Mouse (Mus musculus): ENCODE measurements around the gene Alx1. TPM values are rescaled to one million over a fixed set of nuclear protein-coding genes. Genes with fewer than 3 reads are reported as not detected.

Gene Alx1
- total RNA-seq (2015; ENCODE audit: low replicate concordance) = not detected in 2 replicates
- not detected in 2 replicates for total RNA-seq (2017; ENCODE audit: low replicate concordance)

GRCm38 (mm10) chr10:103029730-103030490, at the start of gene Alx1:
Gene Alx1, minus strand, starts transcription at chr10:103030215.
- no peak for ATAC-seq (replicated peaks; ENCODE audit: low FRiP score, poor library complexity, severe bottlenecking)

GRCm38 (mm10) chr10:103049593-103049992, 19.6 kb upstream of the Alx1 start:
- ATAC-seq (replicated peaks; ENCODE audit: low FRiP score, poor library complexity, severe bottlenecking) = no peak

DNA sequence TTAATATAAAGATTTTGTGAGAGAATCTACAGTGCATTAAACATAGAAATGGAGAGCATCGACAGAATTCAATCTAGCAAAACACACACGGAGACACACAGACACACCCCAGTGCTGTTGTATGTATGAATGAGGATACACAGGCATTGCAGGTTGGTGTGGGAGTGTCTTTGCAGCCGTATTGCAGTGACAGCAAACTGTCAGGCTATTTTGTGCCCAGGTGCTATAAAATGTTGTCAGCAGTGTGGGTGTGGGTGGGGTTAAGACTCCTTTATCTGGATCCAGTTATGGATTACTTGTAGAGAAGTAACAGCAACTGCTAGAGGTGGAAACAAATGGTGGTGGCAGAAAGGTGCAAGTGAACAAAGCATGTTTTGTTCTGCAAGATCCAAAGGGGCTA, 16.6 kb upstream of the Alx1 start:
- no peak for ATAC-seq (replicated peaks; ENCODE audit: low FRiP score, poor library complexity, severe bottlenecking)

DNA sequence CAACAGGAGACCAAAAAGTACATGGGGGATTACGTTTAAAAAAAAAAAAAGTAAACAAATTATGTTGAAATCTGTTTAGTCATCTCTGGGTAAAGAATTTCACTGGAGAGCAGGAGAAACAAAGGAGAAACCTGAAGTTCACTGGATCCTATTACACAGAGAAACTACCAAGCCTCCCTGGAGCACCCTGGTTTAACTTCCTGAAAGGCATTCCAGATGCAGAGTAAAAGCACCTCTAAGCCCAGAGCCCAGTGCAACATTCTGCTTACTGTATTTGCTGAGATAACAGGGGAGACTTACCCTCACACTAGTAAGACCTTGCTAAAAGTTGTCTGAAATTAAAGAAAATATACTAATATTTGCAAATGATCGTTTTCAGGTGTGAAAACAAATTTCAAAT, 15.0 kb upstream of the Alx1 start:
- no peak for ATAC-seq (replicated peaks; ENCODE audit: low FRiP score, poor library complexity, severe bottlenecking)

DNA sequence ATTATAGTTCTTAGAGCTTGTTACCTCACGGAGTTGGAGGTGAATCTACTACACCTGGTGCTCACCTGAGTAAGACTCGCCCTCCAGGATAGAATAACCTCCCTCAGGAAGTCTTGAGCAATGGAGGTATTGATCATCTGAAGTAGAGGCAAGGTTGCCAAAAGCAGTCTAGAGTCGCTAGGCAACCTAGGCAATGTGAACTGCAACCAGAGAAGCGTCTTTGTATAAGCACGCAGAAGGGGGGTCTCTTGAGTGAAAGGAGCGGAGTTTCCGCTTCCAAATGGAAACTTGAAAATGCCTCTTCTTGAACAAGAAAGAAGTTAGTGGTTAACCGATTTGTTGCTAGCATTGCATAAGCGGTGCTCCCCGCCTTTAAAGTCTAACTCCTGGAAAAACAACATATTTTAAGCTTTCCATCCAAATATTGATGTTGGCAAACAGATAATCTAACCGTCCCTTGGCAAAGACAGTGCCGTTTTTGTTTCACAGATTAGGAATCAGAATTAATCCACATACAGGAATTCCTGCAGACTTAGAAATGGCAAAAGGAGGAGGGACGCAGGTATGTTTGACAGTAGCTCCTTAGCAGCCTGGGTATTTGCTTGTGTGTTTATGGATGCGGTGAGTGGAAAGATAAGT, 5.1 kb upstream of the Alx1 start:
- ATAC-seq (replicated peaks; ENCODE audit: low FRiP score, poor library complexity, severe bottlenecking) = no peak

- no peak for ATAC-seq (replicated peaks; ENCODE audit: low FRiP score, poor library complexity, severe bottlenecking)
Measured at GRCm38 (mm10) chr10:103030931-103031330, 916 bp upstream of the Alx1 start.

DNA sequence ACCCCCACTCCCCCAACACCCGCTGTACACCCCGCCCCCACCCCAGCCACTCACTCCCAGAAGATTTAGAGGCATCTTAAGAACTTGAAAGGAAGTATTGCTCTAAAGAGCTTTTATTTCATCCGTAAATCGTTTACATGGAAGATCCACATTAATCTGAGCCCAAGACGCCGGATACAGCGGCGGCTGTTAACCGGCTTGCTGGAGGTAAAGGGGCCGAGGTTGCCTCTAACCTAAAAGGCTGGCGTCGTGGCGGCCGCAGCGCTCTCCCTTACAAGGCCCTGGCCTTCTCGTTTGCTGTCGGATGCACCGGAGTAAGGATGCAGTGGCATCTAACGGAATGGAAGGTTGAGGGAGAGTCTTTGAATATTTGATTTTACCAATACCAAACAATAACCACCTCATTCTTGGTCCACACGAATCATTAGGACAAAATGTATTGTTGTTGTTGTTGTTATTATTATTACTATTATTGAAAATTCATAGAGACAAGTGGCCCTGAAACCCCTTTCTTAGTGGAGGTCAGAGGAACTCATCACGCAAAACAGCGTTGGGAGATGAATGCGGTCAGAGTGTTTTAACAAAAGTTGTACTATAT, 784 bp downstream of the Alx1 start:
- ATAC-seq (replicated peaks; ENCODE audit: low FRiP score, poor library complexity, severe bottlenecking) = no peak

GRCm38 (mm10) chr10:103028253-103029131, 1.5 kb downstream of the Alx1 start:
- ATAC-seq (replicated peaks; ENCODE audit: low FRiP score, poor library complexity, severe bottlenecking) = 0 out of 2 replicates have a peak, but pooled peaks have one; percentile 34

- ATAC-seq (replicated peaks; ENCODE audit: low FRiP score, poor library complexity, severe bottlenecking) = no peak
Measured at GRCm38 (mm10) chr10:103027931-103028252, 2.1 kb downstream of the Alx1 start.

DNA sequence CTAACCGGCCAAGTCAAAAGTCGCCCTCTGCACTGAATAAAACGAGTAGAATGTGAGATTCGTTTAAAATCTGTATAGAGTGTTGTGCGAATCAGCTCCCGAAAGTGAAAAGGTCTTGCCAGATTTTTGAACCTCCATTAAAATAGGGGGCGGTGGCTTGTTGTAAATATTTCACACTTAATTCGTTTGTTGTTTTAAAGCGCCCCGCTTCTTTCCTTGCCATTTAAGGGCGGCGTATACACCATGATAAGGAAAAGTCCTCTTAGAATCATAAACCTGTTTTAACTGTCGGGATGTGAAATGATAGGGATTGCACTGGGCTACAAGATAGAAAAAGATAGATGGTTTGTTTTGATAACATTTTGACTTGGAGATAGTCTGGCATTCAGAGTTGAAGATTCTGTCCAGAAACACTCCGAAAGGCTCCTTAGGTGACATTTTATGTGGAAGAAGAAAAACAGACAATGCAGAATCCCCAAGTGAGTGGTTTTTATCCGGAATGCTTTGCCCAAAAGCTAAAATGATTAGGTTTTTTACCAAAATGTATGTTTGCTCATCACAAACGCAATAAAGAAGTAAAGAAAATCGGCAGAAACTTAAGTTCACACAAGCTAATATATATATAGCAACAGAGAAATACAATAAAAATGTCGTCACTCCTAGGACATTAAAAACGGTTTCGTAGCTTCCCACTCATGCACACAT, 2.6 kb downstream of the Alx1 start:
- ATAC-seq (replicated peaks; ENCODE audit: low FRiP score, poor library complexity, severe bottlenecking) = no peak

DNA sequence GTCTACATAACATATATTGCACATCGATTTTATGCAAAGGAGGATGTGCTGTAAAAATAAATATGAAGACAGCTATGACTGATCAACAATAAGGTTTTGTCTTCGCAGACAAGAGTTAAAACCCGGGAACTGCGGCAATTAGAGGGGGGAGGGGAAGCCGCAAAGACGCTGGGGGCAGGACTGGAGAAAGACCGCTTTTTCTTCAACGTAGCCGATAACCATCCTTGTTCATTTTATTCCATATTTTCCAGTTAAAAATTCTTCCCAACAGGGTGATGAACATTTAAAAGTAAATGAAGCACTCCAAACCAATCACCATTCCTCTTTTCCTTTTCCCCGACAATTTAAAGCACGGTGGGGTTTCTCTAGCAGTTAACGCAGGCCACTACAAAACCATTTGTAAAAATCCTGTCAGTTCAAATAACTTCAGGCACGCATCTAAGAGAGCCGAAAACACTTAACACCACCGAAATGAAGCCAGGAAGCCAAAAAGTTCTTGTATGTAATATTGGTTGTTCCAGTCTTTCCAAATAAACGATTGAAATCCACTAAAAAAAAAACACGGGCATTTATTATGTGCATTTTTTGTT, 3.3 kb downstream of the Alx1 start:
- ATAC-seq (replicated peaks; ENCODE audit: low FRiP score, poor library complexity, severe bottlenecking) = no peak

DNA sequence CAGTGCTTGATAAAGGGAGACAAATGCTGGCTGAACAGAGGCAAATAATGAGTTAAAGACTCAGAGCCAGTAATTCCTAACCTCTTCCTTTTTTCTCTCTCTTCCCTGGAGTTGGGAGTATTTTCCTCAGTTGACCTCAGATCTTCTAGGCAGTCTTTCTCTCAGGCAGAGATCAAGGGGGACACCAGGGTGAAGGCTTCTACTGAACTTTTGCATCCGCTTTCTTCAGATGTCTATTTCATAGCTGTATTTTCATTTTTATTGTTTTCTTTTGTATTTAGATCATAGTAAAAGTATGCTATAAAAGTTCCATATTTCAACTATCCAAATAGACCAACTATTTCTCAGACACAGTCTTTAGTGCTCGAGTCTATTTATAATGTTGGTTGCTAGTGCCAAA, 27.5 kb downstream of the Alx1 start:
- no peak for ATAC-seq (replicated peaks; ENCODE audit: low FRiP score, poor library complexity, severe bottlenecking)

GRCm38 (mm10) chr10:103000902-103001301, 29.1 kb downstream of the Alx1 start:
- no peak for ATAC-seq (replicated peaks; ENCODE audit: low FRiP score, poor library complexity, severe bottlenecking)

GRCm38 (mm10) chr10:102999584-102999983, 30.4 kb downstream of the Alx1 start:
- no peak for ATAC-seq (replicated peaks; ENCODE audit: low FRiP score, poor library complexity, severe bottlenecking)

GRCm38 (mm10) chr10:102975106-102975505, 54.9 kb downstream of the Alx1 start:
- ATAC-seq (replicated peaks; ENCODE audit: low FRiP score, poor library complexity, severe bottlenecking) = no peak

DNA sequence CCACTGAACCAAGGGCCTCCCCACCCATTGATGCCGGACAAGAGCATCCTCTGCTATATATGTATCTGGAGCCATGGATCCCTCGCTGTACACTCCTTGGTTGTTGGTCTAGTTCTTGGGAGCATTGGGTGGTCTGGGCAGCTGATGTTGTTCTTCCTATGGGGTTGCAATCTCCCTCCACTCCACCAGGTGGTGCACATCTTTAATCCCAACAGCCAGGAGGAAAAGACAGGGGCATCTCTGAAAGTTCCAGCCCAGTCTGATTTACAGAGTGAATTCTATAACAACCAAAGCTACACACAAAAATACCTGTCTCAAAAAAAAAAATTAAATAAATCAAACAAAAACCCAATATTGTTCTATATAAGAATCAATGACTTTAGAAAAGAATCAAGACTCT, 70.4 kb downstream of the Alx1 start:
- ATAC-seq (replicated peaks; ENCODE audit: low FRiP score, poor library complexity, severe bottlenecking) = no peak
